In genomic region chr17:45549617-45550181, GRCm38 (mm10) we compare ENCODE assay signal across 7 mouse cellular contexts. TPM values are rescaled to one million over a fixed set of nuclear protein-coding genes. Genes with fewer than 3 reads are reported as not detected.
A peak's percentile ranks its signal among the peaks of the same experiment; 100 is the strongest.
DNase-seq lines count a peak whose midpoint lies in the region; ATAC-seq and TF ChIP-seq lines count a peak whose summit lies in the region.

Tmem151b (minus strand) TSS chr17:45549677.

- H3K9ac ChIP-seq in hindbrain, embryonic 13.5 days = peak within 1 kb of the TSS; percentile 98

- no peak for DNase-seq in spleen, adult 2 months (ENCODE audit: low read depth in 1 of 2, low spot score in 2 of 2)
- DNase-seq in spleen, postnatal 14 days (ENCODE audit: low spot score in 2 of 2) = no peak
- DNase-seq in liver = peak; percentile 56
- peak; percentile 80 for DNase-seq in right cerebral cortex, postnatal 4 days
- DNase-seq in spleen, adult 18-20 months = no peak

- H3K36me3 ChIP-seq in spleen, adult 2 months (ENCODE audit: control insufficient read depth, insufficient read depth, low read length) = no peaks in the 10 kb centered on the region
- H3K36me3 ChIP-seq in hindbrain, embryonic 13.5 days = peaks cover 24% of the 10 kb centered on the region

- no peak for TF ChIP-seq POLR2A in spleen, adult 2 months (IDR thresholded peaks at IDR 0.05; ENCODE audit: low read depth, low read length)

- peak; percentile 27; the same call in 1 of the 2 replicates for ATAC-seq in common myeloid progenitor, adult 5-6 weeks (replicated peaks; ENCODE audit: low read depth, poor library complexity, severe bottlenecking)
- peak; percentile 47 for ATAC-seq in hindbrain, embryonic 13.5 days (ENCODE audit: low FRiP score)

- H3K27ac ChIP-seq in spleen, adult 2 months (ENCODE audit: insufficient read depth, low read length) = no peak within 1 kb of the TSS
- H3K27ac ChIP-seq in hindbrain, embryonic 13.5 days = peak within 1 kb of the TSS; percentile 95

- TF ChIP-seq CTCF in spleen, adult 2 months (IDR thresholded peaks at IDR 0.05; ENCODE audit: extremely low read depth, insufficient read depth, insufficient read length, insufficient replicate concordance) = no peak

- H3K4me2 ChIP-seq in hindbrain, embryonic 13.5 days = peak within 1 kb of the TSS; percentile 55

- WGBS in spleen, adult 2 months = 7% methylated on average over 16 of the region's 29 CpGs
- under 1% methylated on average over 17 of the region's 29 CpGs for WGBS in hindbrain, embryonic 13.5 days

- H3K4me3 ChIP-seq in spleen, adult 2 months (ENCODE audit: extremely low read depth, insufficient read depth, insufficient read length) = peak within 1 kb of the TSS; percentile 26; the same call in 1 of the 2 replicates
- peak within 1 kb of the TSS; percentile 86 for H3K4me3 ChIP-seq in hindbrain, embryonic 13.5 days

- peaks cover 15% of the 10 kb centered on the region; the same call in 1 of the 2 replicates for H3K4me1 ChIP-seq in spleen, adult 2 months (ENCODE audit: control insufficient read depth, insufficient read depth, insufficient read length)
- H3K4me1 ChIP-seq in hindbrain, embryonic 13.5 days (replicated peaks) = peaks cover 47% of the 10 kb centered on the region

- H3K27me3 ChIP-seq in spleen, adult 2 months (ENCODE audit: control insufficient read depth, insufficient read depth, low read length) = peaks cover 19% of the 10 kb centered on the region
- H3K27me3 ChIP-seq in hindbrain, embryonic 13.5 days = peaks cover 48% of the 10 kb centered on the region

- no peaks in the 10 kb centered on the region for H3K9me3 ChIP-seq in hindbrain, embryonic 13.5 days

RNA-seq across cellular contexts. Expression of gene Tmem151b, which starts in this region (rescaled TPM):
- polyA plus RNA-seq in spleen, adult 2 months (2012; rRNA removed) = 2.3 and 2.8 TPM in 2 replicates
- total RNA-seq in common myeloid progenitor, adult 5-6 weeks (2017) = 0.53 TPM in 1 of 2 replicates, not detected in the other
- polyA plus RNA-seq in hindbrain, embryonic 13.5 days (2015; fragmentation: Nextera tagmentation; extraction: Ambion mirVana) = 26.6 and 27.3 TPM in 2 replicates

Comparison
In these comparisons a context has a peak if more than half of its experiments do, and no peak if none do; other contexts are left out.
1. Peak in ATAC-seq in common myeloid progenitor, adult 5-6 weeks; RNA of the gene not detected or under 1 TPM.
2. DNase-seq: peak in liver (single experiment) and right cerebral cortex, postnatal 4 days (single experiment); none in spleen, adult 2 months (0 of 2), spleen, postnatal 14 days (0 of 2) and spleen, adult 18-20 months (0 of 2).